Mouse (Mus musculus) heart, embryonic 14.5 days (tissue): ENCODE data around the gene Tspo2. TPM values are rescaled to one million over a fixed set of nuclear protein-coding genes. Genes with fewer than 3 reads are reported as not detected.
A peak's percentile ranks its signal among the peaks of the same experiment; 100 is the strongest.

Experiments used
- ATAC-seq: fragments of 200-750 bp; cut with Nextera tagmentation; 2 replicates; pipeline ENCODE4 v1.8.0; 2017; ENCODE audit warnings: low read depth, moderate TSS enrichment; ENCODE audit not compliant: insufficient number of reproducible peaks, insufficient read depth, low FRiP score
- H3K27ac ChIP-seq, 2 experiments: fragments of 200-500 bp in 1 of 2; fragments of 300-500 bp in 1 of 2; sonication (generic) in 1 of 2; replicated peaks in 1 of 2; 2 replicates each; pipeline ENCODE4 v1.5.1; 2012 to 2014; ENCODE audit warnings: low read depth in 2 of 2, low read length in 2 of 2, control low read depth in 1 of 2, mild to moderate bottlenecking in 1 of 2, mixed read lengths in 1 of 2; ENCODE audit not compliant: control insufficient read depth in 1 of 2, insufficient read depth in 1 of 2
- H3K27me3 ChIP-seq: fragments of 300-500 bp; sonication (generic); 2 replicates; pipeline ENCODE4 v1.6.1; 2014; ENCODE audit warnings: mild to moderate bottlenecking, low read length, control low read depth; ENCODE audit not compliant: control insufficient read depth, insufficient read depth
- H3K36me3 ChIP-seq: fragments of 300-500 bp; sonication (generic); 2 replicates; pipeline ENCODE4 v1.6.1; 2014; ENCODE audit warnings: mild to moderate bottlenecking, control low read depth, low read length, mixed read lengths; ENCODE audit not compliant: control insufficient read depth, insufficient read depth
- H3K4me1 ChIP-seq, 2 experiments: fragments of 200-500 bp in 1 of 2; fragments of 300-500 bp in 1 of 2; sonication (generic) in 1 of 2; 2 replicates each; pipeline ENCODE4 v1.6.1; 2012 to 2014; ENCODE audit warnings: low read length in 2 of 2, control low read depth in 1 of 2, mixed read lengths in 1 of 2; ENCODE audit not compliant: control insufficient read depth in 2 of 2, insufficient read depth in 2 of 2
- H3K4me2 ChIP-seq: fragments of 300-500 bp; sonication (generic); 2 replicates; pipeline ENCODE4 v1.6.1; 2014; ENCODE audit warnings: mild to moderate bottlenecking, low read length
- H3K4me3 ChIP-seq, 2 experiments: fragments of 200-500 bp in 1 of 2; fragments of 300-500 bp in 1 of 2; sonication (generic) in 1 of 2; 2 replicates each; pipeline ENCODE4 v1.5.1; 2012 to 2014; ENCODE audit warnings: low read length in 2 of 2, mild to moderate bottlenecking in 2 of 2, control low read depth in 1 of 2, low read depth in 1 of 2, moderate library complexity in 1 of 2; ENCODE audit not compliant: control insufficient read depth in 1 of 2, insufficient read depth in 1 of 2
- H3K9ac ChIP-seq: fragments of 300-500 bp; sonication (generic); 2 replicates; pipeline ENCODE4 v1.6.1; 2014; ENCODE audit warnings: mild to moderate bottlenecking, low read length
- H3K9me3 ChIP-seq: fragments of 300-500 bp; sonication (generic); 2 replicates; pipeline ENCODE4 v1.6.1; 2016; ENCODE audit warnings: low read length, control low read depth; ENCODE audit not compliant: control insufficient read depth
- WGBS: fragments of 180-500 bp; shearing (Covaris S2); extraction: QIAGEN DNeasy Blood & Tissue Kit; methylation state at CpG from one replicate; pipeline ENCODE4 v1.1.7; 2014; 5-methylcytosine and 5-hydroxymethylcytosine counted together
- polyA plus RNA-seq: library from polyadenylated mRNA; unstranded; fragments of >200 nt; fragmentation: Nextera tagmentation; extraction: Ambion mirVana; gene quantifications from 2 replicates; pipeline ENCODE4 v1.2.1, GENCODE M21; 2014

The Tspo2 gene
- polyA plus RNA-seq, 1 experiment from 2014 or later: 3.6 TPM

DNA sequence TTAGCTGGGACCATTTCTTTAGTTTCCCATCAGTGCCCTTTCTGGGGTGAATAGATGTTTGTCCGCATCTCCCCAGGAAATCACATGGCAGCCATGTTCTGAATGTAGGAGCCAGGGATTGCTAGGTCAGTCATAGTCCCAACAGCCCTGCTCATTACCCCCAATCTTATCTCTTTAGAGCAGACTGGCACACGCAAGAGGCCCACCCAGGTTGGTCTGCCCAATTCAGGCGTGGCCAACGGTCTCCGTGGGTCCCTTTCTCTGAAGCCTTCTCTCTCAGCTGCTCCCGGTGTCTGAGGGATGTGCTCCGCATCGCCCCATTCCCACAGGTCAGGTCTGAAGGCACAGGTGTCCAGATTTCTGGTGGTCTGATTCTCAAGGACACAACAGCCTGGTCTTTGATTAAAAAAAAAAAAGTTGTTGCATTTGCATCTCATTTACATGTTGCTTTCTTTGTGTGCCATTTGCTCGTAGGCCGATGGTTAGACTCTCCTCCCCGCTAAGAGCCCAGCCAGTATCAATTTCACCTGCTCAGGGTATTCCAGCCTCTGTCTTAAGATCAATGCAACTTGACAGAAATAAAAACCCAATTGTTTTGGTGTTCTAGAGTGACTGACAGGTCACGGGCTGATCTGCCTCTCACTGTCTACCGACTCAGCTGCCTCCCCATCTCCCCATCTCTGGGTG is 513 bp downstream of the Tspo2 start:
- no peak overlapping the region for H3K9ac ChIP-seq
- ATAC-seq: no peak
- H3K9me3 ChIP-seq: no peaks in the 10 kb centered on the region
- no peak overlapping the region for H3K4me2 ChIP-seq
- no peak overlapping the region for H3K27ac ChIP-seq
- no peaks in the 10 kb centered on the region for H3K27me3 ChIP-seq
- H3K4me1 ChIP-seq: peaks cover 0 to 2% of the 10 kb centered on the region in 2 experiments; a peak in 1 of 4 replicates
- 80% methylated on average over 13 of the region's 13 CpGs for WGBS
- no peak overlapping the region for H3K4me3 ChIP-seq
- no peaks in the 10 kb centered on the region for H3K36me3 ChIP-seq

- Histone ChIP-seq H3K4me1 (no peaks in the 10 kb centered on the region; a peak in 1 of 4 replicates), H3K4me3 (no peak overlapping the region), H3K9me3 (no peaks in the 10 kb centered on the region), H3K27me3 (no peaks in the 10 kb centered on the region), H3K4me2 (no peak overlapping the region), H3K27ac (no peak overlapping the region), H3K36me3 (no peaks in the 10 kb centered on the region), H3K9ac (no peak overlapping the region)
- 66% methylated on average over 8 of the region's 8 CpGs for WGBS
- ATAC-seq: no peak
Measured at GRCm38 (mm10) chr17:48447675-48448074, 3.6 kb downstream of the Tspo2 start.

GRCm38 (mm10) chr17:48443542-48444145 is 7.7 kb downstream of the Tspo2 start:
- no peaks in the 10 kb centered on the region for H3K27me3 ChIP-seq
- H3K4me2 ChIP-seq: no peak overlapping the region
- no peak overlapping the region for H3K4me3 ChIP-seq
- no peak for ATAC-seq
- H3K9ac ChIP-seq: no peak overlapping the region
- no peak overlapping the region for H3K27ac ChIP-seq
- H3K36me3 ChIP-seq: no peaks in the 10 kb centered on the region
- H3K9me3 ChIP-seq: peaks cover 2% of the 10 kb centered on the region; the same call in 1 of the 2 replicates
- H3K4me1 ChIP-seq: no peaks in the 10 kb centered on the region
- 74% methylated on average over 16 of the region's 16 CpGs for WGBS

DNA sequence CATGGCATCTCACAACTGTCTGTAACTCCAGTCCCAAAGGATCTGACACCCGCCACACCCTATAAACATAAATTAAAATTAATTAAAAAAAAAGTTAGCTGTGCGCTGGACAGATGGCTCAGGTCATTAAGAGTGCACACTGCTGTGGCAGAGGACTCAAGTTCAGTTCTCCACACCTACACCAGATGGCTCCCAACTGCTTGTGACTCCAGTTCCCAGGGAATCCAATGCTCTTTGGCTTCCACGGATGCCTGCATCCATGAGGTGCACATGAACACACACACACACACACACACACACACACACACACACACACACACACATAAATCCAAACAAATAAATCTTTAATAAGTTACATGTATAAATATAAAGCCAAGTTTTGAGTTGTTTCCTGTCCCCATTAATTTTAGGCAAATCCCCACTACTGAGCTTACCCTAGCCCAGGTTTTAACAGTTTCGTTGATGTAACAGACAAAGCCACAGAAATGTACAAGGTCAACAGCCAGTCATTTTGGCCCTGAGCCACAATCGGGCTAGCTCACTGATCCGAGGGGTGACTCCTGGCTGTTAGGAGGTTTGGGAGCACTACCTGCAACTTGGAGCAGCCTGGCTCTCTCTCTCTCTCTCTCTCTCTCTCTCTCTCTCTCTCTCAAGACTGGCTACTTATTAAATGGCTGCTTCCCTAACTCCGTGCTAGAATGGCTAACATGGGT is 8.4 kb downstream of the Tspo2 start:
- WGBS: 69% methylated on average over 7 of the region's 7 CpGs
- Histone ChIP-seq H3K9me3 (peaks cover 2% of the 10 kb centered on the region; the same call in 1 of the 2 replicates), H3K4me3 (no peak overlapping the region), H3K27me3 (no peaks in the 10 kb centered on the region), H3K27ac (no peak overlapping the region), H3K4me1 (peaks cover under 1 to 4% of the 10 kb centered on the region in 2 experiments), H3K36me3 (no peaks in the 10 kb centered on the region), H3K9ac (no peak overlapping the region), H3K4me2 (no peak overlapping the region)
- no peak for ATAC-seq

DNA sequence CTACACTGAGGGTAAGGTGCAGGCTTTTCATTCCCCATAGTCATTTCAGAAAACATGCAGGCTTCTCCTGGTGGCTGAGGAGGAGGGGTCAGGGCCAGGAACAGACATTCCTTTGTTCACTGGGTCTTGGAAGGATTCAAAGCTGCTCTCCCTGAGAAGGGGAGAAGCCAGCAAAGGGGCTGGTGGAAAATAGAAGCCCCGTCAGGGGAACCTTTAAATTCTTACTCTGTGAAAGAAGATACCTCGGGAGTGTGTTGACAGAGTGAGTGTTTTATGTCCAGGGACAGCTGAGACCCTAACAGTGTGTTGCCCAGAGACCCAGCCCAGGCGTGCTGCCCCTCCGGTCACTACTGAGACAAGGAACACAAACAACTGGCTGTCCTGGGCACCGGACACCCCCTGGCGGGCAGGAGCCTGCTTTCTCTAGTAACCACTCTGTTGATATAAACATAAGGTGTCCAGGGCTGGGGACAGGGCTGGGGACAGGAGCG is 13.9 kb downstream of the Tspo2 start:
- Histone ChIP-seq H3K27me3 (no peaks in the 10 kb centered on the region), H3K27ac (peak overlapping the region; percentile 94 to 98), H3K9ac (peak overlapping the region; percentile 22; the same call in 1 of the 2 replicates), H3K4me1 (peaks cover 35 to 40% of the 10 kb centered on the region in 2 experiments), H3K4me2 (peak overlapping the region; percentile 14), H3K9me3 (peaks cover 2% of the 10 kb centered on the region; the same call in 1 of the 2 replicates), H3K36me3 (no peaks in the 10 kb centered on the region), H3K4me3 (no peak overlapping the region)
- WGBS: 16% methylated on average over 7 of the region's 7 CpGs
- peak; percentile 24; the same call in 1 of the 2 replicates for ATAC-seq

DNA sequence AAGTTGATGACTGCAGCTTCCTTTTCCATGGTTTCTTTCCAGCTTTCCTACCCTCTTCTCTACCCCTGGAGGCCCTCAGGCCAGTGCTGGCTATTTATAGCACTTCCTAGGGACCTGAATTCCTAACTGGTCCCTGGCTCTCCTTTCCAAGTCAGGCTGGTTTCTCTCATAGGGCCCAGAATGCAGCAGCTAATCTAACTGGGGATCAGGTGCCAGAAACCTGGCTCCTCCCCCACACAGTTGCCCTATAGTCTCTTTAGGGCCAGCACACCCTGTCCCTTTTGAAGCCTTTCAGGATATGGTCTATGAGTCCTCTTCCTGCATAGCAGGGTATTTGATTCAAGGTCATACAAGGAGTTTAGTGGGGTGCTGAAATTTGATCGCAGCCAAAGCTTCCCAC is 14.8 kb downstream of the Tspo2 start:
- Histone ChIP-seq H3K4me2 (peak overlapping the region; percentile 14), H3K27me3 (no peaks in the 10 kb centered on the region), H3K27ac (peak overlapping the region; percentile 94 to 98), H3K9me3 (peaks cover 2% of the 10 kb centered on the region; the same call in 1 of the 2 replicates), H3K36me3 (no peaks in the 10 kb centered on the region), H3K9ac (peak overlapping the region; percentile 2; the same call in 1 of the 2 replicates), H3K4me3 (no peak overlapping the region), H3K4me1 (peaks cover 35 to 40% of the 10 kb centered on the region in 2 experiments)
- WGBS: 13% methylated on average over 1 of the region's 1 CpGs
- ATAC-seq: peak; percentile 72

GRCm38 (mm10) chr17:48434479-48434878 is 16.8 kb downstream of the Tspo2 start:
- Histone ChIP-seq H3K4me3 (no peak overlapping the region), H3K4me1 (peaks cover 44 to 51% of the 10 kb centered on the region in 2 experiments), H3K9ac (no peak overlapping the region), H3K36me3 (peaks cover 5% of the 10 kb centered on the region; the same call in 1 of the 2 replicates), H3K27ac (no peak overlapping the region), H3K4me2 (no peak overlapping the region), H3K9me3 (no peaks in the 10 kb centered on the region), H3K27me3 (no peaks in the 10 kb centered on the region)
- ATAC-seq: no peak
- WGBS: 77% methylated on average over 5 of the region's 5 CpGs
